Mouse (Mus musculus) stomach, embryonic 14.5 days (tissue): Measurements from ENCODE around the gene Alb. TPM values are rescaled to one million over a fixed set of nuclear protein-coding genes. Genes with fewer than 3 reads are reported as not detected.

ENCODE experiments used
- ATAC-seq: fragments of 200-750 bp; cut with Nextera tagmentation; 2 replicates; pipeline ENCODE4 v1.8.0; 2017; ENCODE audit warnings: low read depth, moderate TSS enrichment; ENCODE audit not compliant: insufficient number of reproducible peaks, insufficient read depth, low FRiP score
- H3K27ac ChIP-seq: fragments of 300-500 bp; sonication (generic); 2 replicates; pipeline ENCODE4 v1.5.1; 2014; ENCODE audit warnings: mild to moderate bottlenecking, low read length, moderate library complexity, mixed read lengths
- H3K27me3 ChIP-seq: fragments of 300-500 bp; sonication (generic); 2 replicates; pipeline ENCODE4 v1.6.1; 2014; ENCODE audit warnings: low read length, control low read depth, mixed read lengths; ENCODE audit not compliant: control insufficient read depth, insufficient read depth
- H3K36me3 ChIP-seq: fragments of 300-500 bp; sonication (generic); 2 replicates; pipeline ENCODE4 v1.6.1; 2014; ENCODE audit warnings: mild to moderate bottlenecking, control low read depth, low read length, moderate library complexity, mixed read lengths; ENCODE audit not compliant: control insufficient read depth, insufficient read depth
- H3K4me1 ChIP-seq: fragments of 300-500 bp; sonication (generic); 2 replicates; pipeline ENCODE4 v1.6.1; 2014; ENCODE audit warnings: low read length, control low read depth, mixed read lengths; ENCODE audit not compliant: control insufficient read depth, insufficient read depth
- H3K4me2 ChIP-seq: fragments of 300-500 bp; sonication (generic); replicated peaks from 2 replicates; pipeline ENCODE4 v1.6.1; 2014; ENCODE audit warnings: low read depth, low read length, control low read depth
- H3K4me3 ChIP-seq: fragments of 300-500 bp; sonication (generic); 2 replicates; pipeline ENCODE4 v1.5.1; 2014; ENCODE audit warnings: low read depth, low read length, control low read depth
- H3K9ac ChIP-seq: fragments of 300-500 bp; sonication (generic); replicated peaks from 2 replicates; pipeline ENCODE4 v1.6.1; 2014; ENCODE audit warnings: low read depth, mild to moderate bottlenecking, control low read depth, low read length, moderate library complexity, mixed read lengths
- H3K9me3 ChIP-seq: fragments of 300-500 bp; sonication (generic); 2 replicates; pipeline ENCODE4 v1.6.1; 2016; ENCODE audit warnings: low read depth, low read length, control low read depth; ENCODE audit not compliant: control insufficient read depth
- WGBS: fragments of 180-500 bp; shearing (Covaris S2); extraction: QIAGEN DNeasy Blood & Tissue Kit; methylation state at CpG from one replicate; pipeline ENCODE4 v1.1.7; 2014; 5-methylcytosine and 5-hydroxymethylcytosine counted together
- polyA plus RNA-seq: library from polyadenylated mRNA; unstranded; fragments of >200 nt; fragmentation: Nextera tagmentation; extraction: Ambion mirVana; gene quantifications from 2 replicates; pipeline ENCODE4 v1.2.1, GENCODE M21; 2014

The Alb gene
- polyA plus RNA-seq, 1 experiment from 2014 or later, result 4.8 TPM

DNA sequence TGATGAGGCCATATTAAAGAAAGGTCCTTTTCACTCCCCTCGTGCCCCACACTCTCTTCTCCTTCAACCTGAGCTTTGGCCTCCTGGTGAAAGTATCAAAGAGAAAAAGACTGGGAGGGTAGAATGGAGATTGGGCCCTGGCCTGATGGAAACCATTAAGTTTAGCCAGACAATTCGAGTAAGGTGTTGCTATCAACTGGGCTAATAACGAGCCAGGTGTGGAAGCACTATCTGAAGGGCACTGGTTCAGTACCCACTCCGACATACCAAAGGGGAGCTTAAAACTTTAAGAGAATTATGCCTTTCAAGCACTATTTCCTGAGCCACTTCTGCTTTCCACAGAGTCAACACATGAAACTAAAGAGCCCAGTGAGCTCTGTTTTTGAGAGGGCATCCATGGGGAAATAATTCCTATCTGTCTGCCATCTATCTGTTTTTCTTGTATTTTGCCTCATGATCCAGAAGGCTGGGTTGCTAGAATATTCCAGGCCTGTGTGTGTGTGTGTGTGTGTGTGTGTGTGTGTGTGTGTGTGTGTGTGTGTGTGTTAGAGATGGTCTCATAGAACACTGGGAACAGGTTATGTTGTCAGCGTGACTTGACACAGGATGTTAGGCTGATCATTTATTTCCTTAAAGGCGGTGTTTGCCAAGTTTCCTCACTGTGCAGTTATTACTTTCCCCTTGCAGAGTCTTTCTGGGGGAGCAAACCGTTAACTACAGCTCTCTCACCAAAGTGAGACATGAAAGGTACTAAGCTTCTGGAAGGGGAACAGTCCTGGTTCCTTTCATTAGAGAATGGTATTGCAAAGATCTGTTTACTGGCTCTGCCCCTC is 16.8 kb downstream of the Alb start:
- no peaks in the 10 kb centered on the region for H3K27me3 ChIP-seq
- H3K9me3 ChIP-seq, result no peaks in the 10 kb centered on the region
- H3K36me3 ChIP-seq, result no peaks in the 10 kb centered on the region
- H3K4me3 ChIP-seq, result no peak overlapping the region
- H3K4me2 ChIP-seq, result no peak overlapping the region
- WGBS, result 69% methylated on average over 7 of the region's 7 CpGs
- no peak for ATAC-seq
- no peaks in the 10 kb centered on the region for H3K4me1 ChIP-seq
- no peak overlapping the region for H3K9ac ChIP-seq
- no peak overlapping the region for H3K27ac ChIP-seq

DNA sequence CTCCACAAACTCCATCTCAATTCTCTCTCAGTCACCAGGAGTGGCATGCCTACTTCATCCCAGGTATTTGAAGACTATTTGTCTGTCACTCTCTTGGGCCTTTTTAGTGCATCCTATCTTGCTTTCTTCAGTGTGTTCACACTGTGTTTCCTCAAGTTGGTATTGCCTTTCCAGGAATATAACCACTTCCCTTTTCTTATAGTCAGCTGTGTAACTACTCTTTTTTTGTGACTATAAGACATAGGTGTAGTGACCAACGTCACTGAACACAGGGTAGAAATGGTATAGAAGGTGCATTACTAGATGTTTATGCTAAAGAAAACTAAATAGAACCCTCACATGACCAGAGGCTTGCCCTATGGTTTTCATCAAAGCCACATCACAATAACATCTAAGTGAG is 18.2 kb downstream of the Alb start:
- no peak for ATAC-seq
- Histone ChIP-seq H3K4me2 (no peak overlapping the region), H3K27ac (no peak overlapping the region), H3K9me3 (no peaks in the 10 kb centered on the region), H3K36me3 (no peaks in the 10 kb centered on the region), H3K4me3 (no peak overlapping the region), H3K9ac (no peak overlapping the region), H3K4me1 (no peaks in the 10 kb centered on the region), H3K27me3 (no peaks in the 10 kb centered on the region)
- WGBS, result 78% methylated on average over 1 of the region's 1 CpGs

DNA sequence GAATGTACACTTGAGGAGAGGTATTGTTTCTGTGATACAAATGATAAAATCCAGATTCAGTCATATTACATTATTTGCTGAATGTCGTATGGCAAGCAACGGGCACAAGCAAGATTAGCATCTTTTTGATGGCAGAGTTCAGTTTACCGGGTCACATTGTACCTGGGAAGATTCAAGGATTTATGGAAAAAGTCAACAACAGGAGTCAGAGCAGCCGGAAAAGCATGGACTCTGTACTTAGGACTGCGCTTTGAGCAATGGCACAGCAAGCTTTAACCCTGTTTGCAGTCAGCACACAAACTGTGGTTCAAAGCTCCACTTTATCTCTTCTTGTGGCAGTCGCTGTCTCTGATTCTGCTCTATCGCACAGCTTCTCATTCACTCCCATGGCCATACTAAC is 24.9 kb downstream of the Alb start:
- H3K4me3 ChIP-seq, result no peak overlapping the region
- no peaks in the 10 kb centered on the region for H3K36me3 ChIP-seq
- H3K4me2 ChIP-seq, result no peak overlapping the region
- no peaks in the 10 kb centered on the region for H3K9me3 ChIP-seq
- 73% methylated on average over 7 of the region's 7 CpGs for WGBS
- H3K9ac ChIP-seq, result no peak overlapping the region
- no peaks in the 10 kb centered on the region for H3K27me3 ChIP-seq
- no peaks in the 10 kb centered on the region for H3K4me1 ChIP-seq
- ATAC-seq, result no peak
- no peak overlapping the region for H3K27ac ChIP-seq

DNA sequence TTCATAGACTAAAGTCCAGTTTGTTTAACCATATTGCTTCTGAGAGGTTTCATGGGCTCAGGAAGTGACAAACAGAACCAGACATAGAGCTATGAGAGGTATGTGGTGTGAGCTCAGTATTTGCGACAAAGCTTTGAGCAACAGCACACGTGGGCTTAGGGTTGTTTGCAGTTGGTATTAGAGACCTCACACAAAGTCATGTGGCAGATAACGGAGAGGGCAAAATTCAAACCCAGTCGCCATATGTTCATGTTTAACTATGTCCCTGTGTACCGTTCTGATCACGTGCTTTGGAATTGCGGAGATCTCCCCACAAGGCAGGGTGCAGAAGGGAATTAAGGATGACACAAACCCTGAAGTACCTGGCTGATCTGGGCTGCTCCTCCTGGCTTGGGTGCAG is 27.6 kb downstream of the Alb start:
- WGBS, result 53% methylated on average over 7 of the region's 7 CpGs

DNA sequence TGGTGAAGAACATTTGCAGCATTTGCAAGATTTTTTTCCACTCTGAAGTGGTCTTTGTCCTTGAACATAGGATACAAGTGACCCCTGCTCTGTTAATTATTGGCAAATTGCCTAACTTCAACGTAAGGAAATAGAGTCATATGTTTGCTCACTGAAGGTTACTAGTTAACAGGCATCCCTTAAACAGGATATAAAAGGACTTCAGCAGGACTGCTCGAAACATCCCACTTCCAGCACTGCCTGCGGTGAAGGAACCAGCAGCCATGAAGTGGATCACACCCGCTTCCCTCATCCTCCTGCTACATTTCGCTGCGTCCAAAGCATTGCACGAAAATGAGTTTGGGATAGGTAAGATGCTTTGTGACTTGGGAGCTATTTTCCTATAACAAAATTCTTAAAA is 29.8 kb downstream of the Alb start, which contains the start of gene Afp:
Afp (plus strand) TSS at position 220 of the 400 bp plus-strand sequence.
- Histone ChIP-seq H3K9ac (no peak within 1 kb of the TSS), H3K4me2 (no peak within 1 kb of the TSS; the same call in 1 of the 2 replicates), H3K27ac (no peak within 1 kb of the TSS), H3K36me3 (no peaks in the 10 kb centered on the region), H3K27me3 (no peaks in the 10 kb centered on the region), H3K4me3 (no peak within 1 kb of the TSS), H3K4me1 (no peaks in the 10 kb centered on the region), H3K9me3 (no peaks in the 10 kb centered on the region)
- ATAC-seq, result no peak
- 71% methylated on average over 7 of the region's 7 CpGs for WGBS

More for the DNA sequence above, 27.6 kb downstream of the Alb start:
- no peak overlapping the region for H3K9ac ChIP-seq
- no peak overlapping the region for H3K27ac ChIP-seq
- H3K36me3 ChIP-seq, result no peaks in the 10 kb centered on the region
- no peaks in the 10 kb centered on the region for H3K4me1 ChIP-seq
- no peak overlapping the region for H3K4me2 ChIP-seq
- no peaks in the 10 kb centered on the region for H3K27me3 ChIP-seq
- H3K9me3 ChIP-seq, result no peaks in the 10 kb centered on the region
- peak; percentile 71 for ATAC-seq
- no peak overlapping the region for H3K4me3 ChIP-seq

DNA sequence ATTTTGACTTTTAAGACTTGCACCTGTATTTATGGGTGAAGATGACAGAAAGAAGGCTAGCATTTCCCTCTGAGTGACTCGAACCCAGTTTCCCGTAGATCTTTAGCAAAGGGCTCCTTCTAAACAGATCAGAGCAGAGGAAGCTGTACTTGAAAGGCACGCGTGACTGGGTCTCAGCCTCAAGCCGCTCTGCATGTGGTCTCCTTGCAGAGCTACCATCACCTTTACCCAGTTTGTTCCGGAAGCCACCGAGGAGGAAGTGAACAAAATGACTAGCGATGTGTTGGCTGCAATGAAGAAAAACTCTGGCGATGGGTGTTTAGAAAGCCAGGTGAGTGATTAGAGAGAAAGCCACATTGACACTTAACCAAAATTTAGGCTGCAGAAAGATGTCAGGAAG is 31.7 kb downstream of the Alb start:
- H3K9ac ChIP-seq, result no peak overlapping the region
- H3K27me3 ChIP-seq, result no peaks in the 10 kb centered on the region
- no peaks in the 10 kb centered on the region for H3K36me3 ChIP-seq
- no peaks in the 10 kb centered on the region for H3K4me1 ChIP-seq
- 79% methylated on average over 9 of the region's 9 CpGs for WGBS
- H3K9me3 ChIP-seq, result no peaks in the 10 kb centered on the region
- no peak for ATAC-seq
- H3K27ac ChIP-seq, result no peak overlapping the region
- H3K4me3 ChIP-seq, result no peak overlapping the region
- H3K4me2 ChIP-seq, result no peak overlapping the region

DNA sequence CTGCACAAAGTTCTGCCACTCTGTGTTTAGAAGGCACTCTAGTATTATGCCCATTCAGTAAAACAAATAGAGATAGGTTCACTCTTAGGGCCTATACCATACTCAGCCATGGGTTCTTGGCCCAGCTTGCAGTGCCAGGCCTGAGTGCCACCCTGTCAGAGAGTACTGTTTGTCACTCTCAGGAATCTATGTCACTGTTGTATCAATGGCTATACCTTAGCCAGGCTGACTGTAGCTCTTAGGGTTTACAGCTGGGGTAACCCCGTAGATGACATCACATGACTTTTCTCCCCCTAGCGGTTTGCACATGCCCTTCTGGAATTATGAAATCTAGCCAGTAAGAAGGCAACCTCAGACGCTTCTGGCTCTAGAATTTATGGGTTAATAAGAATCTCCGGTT is 33.6 kb downstream of the Alb start:
- H3K4me2 ChIP-seq, result no peak overlapping the region
- no peaks in the 10 kb centered on the region for H3K9me3 ChIP-seq
- no peak overlapping the region for H3K4me3 ChIP-seq
- H3K4me1 ChIP-seq, result no peaks in the 10 kb centered on the region
- ATAC-seq, result no peak
- H3K27me3 ChIP-seq, result no peaks in the 10 kb centered on the region
- H3K27ac ChIP-seq, result no peak overlapping the region
- no peak overlapping the region for H3K9ac ChIP-seq
- WGBS, result 89% methylated on average over 4 of the region's 4 CpGs
- no peaks in the 10 kb centered on the region for H3K36me3 ChIP-seq

DNA sequence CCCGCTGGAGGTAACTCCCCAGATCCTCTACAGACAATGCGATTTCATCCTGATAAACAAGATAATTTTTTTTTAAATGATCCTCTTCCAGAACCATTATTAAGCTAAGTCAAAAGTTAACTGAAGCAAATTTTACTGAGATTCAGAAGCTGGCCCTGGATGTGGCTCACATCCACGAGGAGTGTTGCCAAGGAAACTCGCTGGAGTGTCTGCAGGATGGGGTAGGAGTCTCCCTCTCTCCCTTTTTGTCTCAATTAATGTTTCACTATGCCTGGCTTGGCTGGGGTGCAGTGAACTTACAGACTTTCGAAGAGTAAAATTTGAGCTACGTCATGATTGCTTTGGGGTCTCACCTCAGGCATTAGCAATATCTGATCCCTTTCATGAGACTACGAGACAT is 38.8 kb downstream of the Alb start:
- Histone ChIP-seq H3K27me3 (no peaks in the 10 kb centered on the region), H3K4me3 (no peak overlapping the region), H3K27ac (no peak overlapping the region), H3K36me3 (no peaks in the 10 kb centered on the region), H3K9me3 (no peaks in the 10 kb centered on the region), H3K9ac (no peak overlapping the region), H3K4me2 (no peak overlapping the region), H3K4me1 (no peaks in the 10 kb centered on the region)
- 71% methylated on average over 7 of the region's 7 CpGs for WGBS
- ATAC-seq, result no peak

DNA sequence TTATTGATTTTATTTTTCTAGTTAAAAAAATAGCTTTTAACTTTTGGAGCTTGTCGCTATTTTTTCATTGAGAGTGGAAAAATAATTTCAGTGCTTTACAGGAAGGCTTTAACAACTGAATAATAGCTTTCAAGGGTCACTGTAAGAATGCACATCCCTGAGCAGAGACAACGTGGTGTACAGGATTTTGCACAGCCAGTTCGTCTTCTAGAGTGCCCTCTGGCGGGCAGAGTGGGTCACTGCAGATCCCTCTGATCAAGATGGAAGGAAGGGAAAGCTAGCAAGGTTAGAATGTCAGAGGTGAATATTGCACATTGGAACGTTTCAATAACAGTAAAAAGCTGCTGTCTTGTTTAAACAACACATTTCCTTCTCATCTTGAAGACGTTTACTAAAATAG is 40.0 kb downstream of the Alb start:
- Histone ChIP-seq H3K4me2 (no peak overlapping the region), H3K27me3 (no peaks in the 10 kb centered on the region), H3K36me3 (no peaks in the 10 kb centered on the region), H3K4me3 (no peak overlapping the region), H3K4me1 (no peaks in the 10 kb centered on the region), H3K9ac (no peak overlapping the region), H3K9me3 (no peaks in the 10 kb centered on the region), H3K27ac (no peak overlapping the region)
- WGBS, result 3% methylated on average over 6 of the region's 6 CpGs
- no peak for ATAC-seq
